Mouse (Mus musculus) stomach, postnatal 0 days (tissue): ENCODE results near the gene Lyrm4.

ENCODE experiments used
- CTCF ChIP-seq: IDR thresholded peaks from 2 replicates; pipeline ENCODE4 v1.5.1; 2016; ENCODE audit warnings: antibody characterized with exemption, low read depth, mild to moderate bottlenecking, moderate library complexity
- EP300 ChIP-seq: optimal IDR thresholded peaks from 2 replicates; pipeline ENCODE3; 2016; ENCODE audit warnings: antibody characterized with exemption

- no peak for TF ChIP-seq CTCF
- no peak for TF ChIP-seq EP300
These were observed 140.4 kb downstream of the Lyrm4 start for GRCm38 (mm10) chr13:35976912-35977311.
